Mouse (Mus musculus): ENCODE measurements around the gene Odr4.

The Odr4 gene

GRCm38 (mm10) chr1:150392638-150393487 is at the start of gene Odr4, which contains the start of gene Tpr:
Odr4 (minus strand) TSS chr1:150393080.
Tpr (plus strand) TSS chr1:150392838.
- in situ Hi-C loops (cut with MboI; ENCODE audit: low sequenced_read_pairs): no loop called here

- in situ Hi-C loops (cut with MboI; ENCODE audit: low sequenced_read_pairs): no loop called here
Measured at GRCm38 (mm10) chr1:150441731-150442130, 48.9 kb upstream of the Odr4 start.

GRCm38 (mm10) chr1:150438641-150439040 is 45.8 kb upstream of the Odr4 start:
- in situ Hi-C loops (cut with MboI; ENCODE audit: low sequenced_read_pairs): no loop called here

GRCm38 (mm10) chr1:150426216-150426615 is 33.3 kb upstream of the Odr4 start:
- in situ Hi-C loops (cut with MboI; ENCODE audit: low sequenced_read_pairs): no loop called here

- in situ Hi-C loops (cut with MboI; ENCODE audit: low sequenced_read_pairs): no loop called here
Measured at GRCm38 (mm10) chr1:150425665-150426064, 32.8 kb upstream of the Odr4 start.

- in situ Hi-C loops (cut with MboI; ENCODE audit: low sequenced_read_pairs): no loop called here
Measured at GRCm38 (mm10) chr1:150418426-150418825, 25.5 kb upstream of the Odr4 start.

GRCm38 (mm10) chr1:150416006-150416405 is 23.1 kb upstream of the Odr4 start:
- in situ Hi-C loops (cut with MboI; ENCODE audit: low sequenced_read_pairs): no loop called here

GRCm38 (mm10) chr1:150409996-150410395 is 17.1 kb upstream of the Odr4 start:
- in situ Hi-C loops (cut with MboI; ENCODE audit: low sequenced_read_pairs): no loop called here

GRCm38 (mm10) chr1:150407285-150407684 is 14.4 kb upstream of the Odr4 start:
- in situ Hi-C loops (cut with MboI; ENCODE audit: low sequenced_read_pairs): no loop called here

GRCm38 (mm10) chr1:150404555-150404954 is 11.7 kb upstream of the Odr4 start:
- in situ Hi-C loops (cut with MboI; ENCODE audit: low sequenced_read_pairs): no loop called here

GRCm38 (mm10) chr1:150403914-150404313 is 11.0 kb upstream of the Odr4 start:
- in situ Hi-C loops (cut with MboI; ENCODE audit: low sequenced_read_pairs): no loop called here

- in situ Hi-C loops (cut with MboI; ENCODE audit: low sequenced_read_pairs): no loop called here
Measured at GRCm38 (mm10) chr1:150396001-150396400, 3.1 kb upstream of the Odr4 start.

GRCm38 (mm10) chr1:150393488-150393852 is 590 bp upstream of the Odr4 start:
- in situ Hi-C loops (cut with MboI; ENCODE audit: low sequenced_read_pairs): no loop called here

GRCm38 (mm10) chr1:150391931-150392637 is 796 bp downstream of the Odr4 start:
- in situ Hi-C loops (cut with MboI; ENCODE audit: low sequenced_read_pairs): no loop called here

- in situ Hi-C loops (cut with MboI; ENCODE audit: low sequenced_read_pairs): no loop called here
Measured at GRCm38 (mm10) chr1:150389390-150390129, 3.3 kb downstream of the Odr4 start.

- in situ Hi-C loops (cut with MboI; ENCODE audit: low sequenced_read_pairs): no loop called here
Measured at GRCm38 (mm10) chr1:150387572-150387971, 5.3 kb downstream of the Odr4 start.

- in situ Hi-C loops (cut with MboI; ENCODE audit: low sequenced_read_pairs): no loop called here
Measured at GRCm38 (mm10) chr1:150384138-150384537, 8.7 kb downstream of the Odr4 start.

GRCm38 (mm10) chr1:150374247-150374646 is 18.6 kb downstream of the Odr4 start:
- in situ Hi-C loops (cut with MboI; ENCODE audit: low sequenced_read_pairs): no loop called here

GRCm38 (mm10) chr1:150372895-150373294 is 20.0 kb downstream of the Odr4 start:
- in situ Hi-C loops (cut with MboI; ENCODE audit: low sequenced_read_pairs): no loop called here

GRCm38 (mm10) chr1:150360864-150361263 is 32.0 kb downstream of the Odr4 start:
- in situ Hi-C loops (cut with MboI; ENCODE audit: low sequenced_read_pairs): no loop called here

GRCm38 (mm10) chr1:150335111-150335510 is 57.8 kb downstream of the Odr4 start:
- in situ Hi-C loops (cut with MboI; ENCODE audit: low sequenced_read_pairs): no loop called here
